Mouse (Mus musculus): ENCODE results near the gene Rgs18.

DNA sequence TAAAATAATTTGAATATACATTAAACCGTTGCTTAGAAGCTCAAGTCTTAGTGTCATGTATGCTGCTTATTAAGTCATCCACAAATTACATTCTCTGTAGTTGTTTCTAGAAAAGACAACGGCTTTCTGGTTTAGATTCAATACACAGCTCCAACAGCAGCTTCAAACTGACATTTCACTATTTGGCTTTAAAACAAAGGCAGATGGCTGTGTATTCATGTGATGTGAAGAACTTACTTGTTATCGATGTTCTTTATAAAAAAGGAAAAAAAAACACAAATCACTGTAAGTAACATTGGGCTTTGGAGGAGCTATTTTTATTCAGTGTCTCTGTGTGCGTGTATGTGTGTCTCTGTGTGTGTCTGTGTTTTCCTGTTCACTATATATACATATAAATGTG is 54.5 kb downstream of the Rgs18 start:
- TF ChIP-seq CTCF (IDR thresholded peaks at IDR 0.05; ENCODE audit: low read depth, low read length) = no peak
- no peak for TF ChIP-seq EP300 (IDR thresholded peaks at IDR 0.05; ENCODE audit: insufficient read depth, low read depth, low read length)

Measured in ES-Bruce4 (cell line).